Mouse (Mus musculus) testis, adult 2 months (tissue): ENCODE results near the gene Pax5.

Experiments
- CTCF ChIP-seq: fragments of 200-500 bp; IDR thresholded peaks from 2 replicates; pipeline ENCODE4 v1.5.1; 2012; ENCODE audit warnings: low read depth, mild to moderate bottlenecking, inconsistent platforms, low read length, moderate library complexity; ENCODE audit not compliant: control insufficient read depth, insufficient read depth, insufficient replicate concordance
- POLR2A ChIP-seq: fragments of 200-500 bp; IDR thresholded peaks from 2 replicates; pipeline ENCODE4 v1.6.1; 2012; ENCODE audit warnings: low read depth, mild to moderate bottlenecking, inconsistent platforms, low read length, moderate library complexity; ENCODE audit not compliant: control insufficient read depth

GRCm38 (mm10) chr4:44482851-44483250 is 227.4 kb downstream of the Pax5 start:
- TF ChIP-seq POLR2A (no peak), CTCF (no peak)
